Mouse (Mus musculus) gastrocnemius, adult 2 months (tissue): ENCODE results near the gene Azin2. TPM values are rescaled to one million over a fixed set of nuclear protein-coding genes. Genes with fewer than 3 reads are reported as not detected.

Experiments used
- DNase-seq: peaks from one replicate; pipeline ENCODE4 v3.0.0; 2022
- H3K27ac ChIP-seq: fragments of 200-600 bp; 2 replicates; pipeline ENCODE4 v1.8.1; 2022; ENCODE audit warnings: mild to moderate bottlenecking
- H3K4me3 ChIP-seq: fragments of 200-600 bp; 2 replicates; pipeline ENCODE4 v1.8.1; 2022; ENCODE audit warnings: mild to moderate bottlenecking, moderate library complexity
- CTCF ChIP-seq: fragments of 200-600 bp; IDR thresholded peaks from 2 replicates; pipeline ENCODE4 v1.8.1; 2022; ENCODE audit warnings: antibody characterized with exemption, mild to moderate bottlenecking, moderate library complexity
- intact Hi-C: fragments of 180-260 bp; cut with DNase I; formaldehyde crosslinking; loops from one replicate; pipeline ENCODE4 v1.15.1; 2025
- total RNA-seq, 2 experiments: library from RNA; stranded (reverse); gene quantifications; 2 replicates each; pipeline ENCODE4 v1.2.3; 2021

The Azin2 gene
- total RNA-seq, 2 experiments from 2014 or later, result 1.2 to 2.2 TPM

- DNase-seq, result no peak
- TF ChIP-seq CTCF, result no peak
- intact Hi-C loops, result loop anchor here (5.0 kb wide), 1 partner anchor 55 kb away; no protein-coding TSS in a partner anchor
- H3K4me3 ChIP-seq, result no peak overlapping the region
- H3K27ac ChIP-seq, result no peak overlapping the region
These were observed 29.9 kb upstream of the Azin2 start for GRCm38 (mm10) chr4:128992176-128992575.

GRCm38 (mm10) chr4:128991500-128992008 is 29.3 kb upstream of the Azin2 start, which contains the start of gene Ak2:
TSS of gene Ak2 (plus strand) at chr4:128991958.
- peak within 1 kb of the TSS; percentile 28; the same call in 1 of the 2 replicates for H3K27ac ChIP-seq
- intact Hi-C loops, result loop anchor here (5.0 kb wide), 1 partner anchor 56 kb away; no protein-coding TSS in a partner anchor
- no peak for TF ChIP-seq CTCF
- no peak for DNase-seq
- H3K4me3 ChIP-seq, result peak within 1 kb of the TSS; percentile 97

GRCm38 (mm10) chr4:128989678-128990077 is 27.4 kb upstream of the Azin2 start:
- Histone ChIP-seq H3K27ac (no peak overlapping the region), H3K4me3 (no peak overlapping the region)
- intact Hi-C loops, result loop anchor here (5.0 kb wide), 1 partner anchor 58 kb away; no protein-coding TSS in a partner anchor
- no peak for TF ChIP-seq CTCF
- no peak for DNase-seq

GRCm38 (mm10) chr4:128988911-128989310 is 26.7 kb upstream of the Azin2 start:
- TF ChIP-seq CTCF, result no peak
- intact Hi-C loops, result no loop called here
- H3K27ac ChIP-seq, result no peak overlapping the region
- no peak for DNase-seq
- no peak overlapping the region for H3K4me3 ChIP-seq

GRCm38 (mm10) chr4:128984600-128984999 is 22.4 kb upstream of the Azin2 start:
- Histone ChIP-seq H3K27ac (0 out of 2 replicates have a peak overlapping the region, but pooled peaks have one; percentile 16), H3K4me3 (no peak overlapping the region)
- no peak for DNase-seq
- intact Hi-C loops, result no loop called here
- TF ChIP-seq CTCF, result no peak

- Histone ChIP-seq H3K27ac (peak overlapping the region; percentile 10; the same call in 1 of the 2 replicates), H3K4me3 (no peak overlapping the region)
- TF ChIP-seq CTCF, result no peak
- intact Hi-C loops, result no loop called here
- DNase-seq, result no peak
These were observed 21.4 kb upstream of the Azin2 start for GRCm38 (mm10) chr4:128983656-128984055.

- DNase-seq, result no peak
- Histone ChIP-seq H3K4me3 (no peak overlapping the region), H3K27ac (no peak overlapping the region)
- no peak for TF ChIP-seq CTCF
- intact Hi-C loops, result no loop called here
These were observed 20.9 kb upstream of the Azin2 start for GRCm38 (mm10) chr4:128983151-128983550.

- no peak overlapping the region for H3K4me3 ChIP-seq
- intact Hi-C loops, result no loop called here
These were observed 19.6 kb upstream of the Azin2 start for GRCm38 (mm10) chr4:128981833-128982180.

GRCm38 (mm10) chr4:128980890-128981832 is 18.9 kb upstream of the Azin2 start:
- no peak for TF ChIP-seq CTCF
- no peak for DNase-seq
- Histone ChIP-seq H3K4me3 (no peak overlapping the region), H3K27ac (peak overlapping the region; percentile 12; the same call in 1 of the 2 replicates)
- intact Hi-C loops, result no loop called here

More at GRCm38 (mm10) chr4:128981833-128982180, 19.6 kb upstream of the Azin2 start:
- H3K27ac ChIP-seq, result peak overlapping the region; percentile 12; the same call in 1 of the 2 replicates
- no peak for DNase-seq
- TF ChIP-seq CTCF, result no peak

GRCm38 (mm10) chr4:128978634-128979033 is 16.4 kb upstream of the Azin2 start:
- no peak overlapping the region for H3K4me3 ChIP-seq
- no peak for TF ChIP-seq CTCF
- H3K27ac ChIP-seq, result no peak overlapping the region
- intact Hi-C loops, result no loop called here
- no peak for DNase-seq

- no peak for DNase-seq
- no peak overlapping the region for H3K27ac ChIP-seq
- intact Hi-C loops, result no loop called here
- no peak overlapping the region for H3K4me3 ChIP-seq
- TF ChIP-seq CTCF, result no peak
These were observed 15.0 kb upstream of the Azin2 start for GRCm38 (mm10) chr4:128977217-128977616.

- intact Hi-C loops, result no loop called here
- no peak for TF ChIP-seq CTCF
These were observed 14.3 kb upstream of the Azin2 start for GRCm38 (mm10) chr4:128976577-128976976.

GRCm38 (mm10) chr4:128974677-128975076 is 12.4 kb upstream of the Azin2 start:
- no peak for TF ChIP-seq CTCF
- intact Hi-C loops, result no loop called here
- H3K27ac ChIP-seq, result no peak overlapping the region
- no peak overlapping the region for H3K4me3 ChIP-seq
- DNase-seq, result no peak

More at GRCm38 (mm10) chr4:128976577-128976976, 14.3 kb upstream of the Azin2 start:
- H3K27ac ChIP-seq, result no peak overlapping the region
- no peak for DNase-seq
- no peak overlapping the region for H3K4me3 ChIP-seq
